Mouse (Mus musculus): ENCODE results near the gene Rhox3c.
"Not testable (repeated sequence)": the region's sequence is repeated elsewhere in the genome, so short reads cannot be mapped to it uniquely, and the experiment has no call there.

The Rhox3c gene

GRCm38 (mm10) chrX:37458285-37458684 lies at the start of gene Rhox3c:
Rhox3c (plus strand) TSS chrX:37458585.
- not testable (repeated sequence) for DNase-seq (ENCODE audit: low spot score in 2 of 2)

GRCm38 (mm10) chrX:37411767-37412166 lies 46.6 kb upstream of the Rhox3c start, which contains the start of gene Rhox2b:
Rhox2b (plus strand) TSS chrX:37412067.
- DNase-seq (ENCODE audit: low spot score in 2 of 2): not testable (repeated sequence)

GRCm38 (mm10) chrX:37432194-37432593 lies 26.2 kb upstream of the Rhox3c start, which contains the start of gene Rhox4b:
Rhox4b (plus strand) TSS chrX:37432494.
- not testable (repeated sequence) for DNase-seq (ENCODE audit: low spot score in 2 of 2)

- DNase-seq (ENCODE audit: low spot score in 2 of 2): not testable (repeated sequence)
These were observed 5.0 kb upstream of the Rhox3c start, which contains the start of gene Rhox2c for GRCm38 (mm10) chrX:37453380-37453779. Rhox2c (plus strand) TSS chrX:37453680.

GRCm38 (mm10) chrX:37480037-37480436 lies 21.7 kb downstream of the Rhox3c start, which contains the start of gene Rhox4c:
Rhox4c (plus strand) TSS chrX:37480337.
- DNase-seq (ENCODE audit: low spot score in 2 of 2): not testable (repeated sequence)

GRCm38 (mm10) chrX:37514059-37514458 lies 55.7 kb downstream of the Rhox3c start, which contains the start of gene Rhox4d:
Rhox4d (plus strand) TSS chrX:37514359.
- DNase-seq (ENCODE audit: low spot score in 2 of 2): not testable (repeated sequence)

Data from right cerebral cortex, postnatal 10 days (tissue).